In the genomic region with DNA sequence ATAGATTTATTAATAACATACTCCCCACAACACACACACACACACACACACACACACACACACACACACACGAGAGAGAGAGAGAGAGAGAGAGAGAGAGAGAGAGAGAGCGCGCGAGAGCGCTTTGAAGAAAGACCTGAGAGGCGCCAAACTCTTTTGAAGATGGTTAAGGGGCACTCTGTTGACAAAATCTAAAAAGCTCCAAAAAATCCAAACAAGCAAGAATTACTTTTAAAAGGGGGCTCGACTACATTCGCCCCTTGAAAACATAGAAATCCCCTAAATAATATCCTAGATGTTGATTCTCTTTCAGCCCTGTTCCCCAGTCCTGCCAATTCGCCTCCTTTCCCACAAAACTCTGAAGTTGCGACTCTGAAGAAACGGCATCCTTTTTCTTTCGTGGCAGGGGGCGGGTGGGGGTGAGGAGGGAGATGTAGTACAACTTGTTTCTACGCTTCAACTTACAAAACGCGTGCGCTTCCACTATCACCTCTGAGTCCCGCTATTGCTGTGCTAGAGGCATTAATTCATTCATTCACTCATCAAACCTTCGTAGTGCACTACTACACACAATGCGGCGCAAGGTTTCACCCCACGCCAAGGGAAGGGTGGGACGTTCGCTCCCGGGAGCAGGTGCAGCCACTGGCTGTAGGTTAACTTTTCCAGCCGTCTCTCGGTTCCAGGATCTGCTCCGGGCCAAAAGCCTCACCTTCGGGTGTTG, we compare ENCODE assay signal across 8 mouse cellular contexts. TPM values are rescaled to one million over a fixed set of nuclear protein-coding genes. Genes with fewer than 3 reads are reported as not detected.
A peak's percentile ranks its signal among the peaks of the same experiment; 100 is the strongest.
DNase-seq lines count a peak whose midpoint lies in the region; ATAC-seq and TF ChIP-seq lines count a peak whose summit lies in the region.

No protein-coding gene starts in this region.

- no peaks in the 10 kb centered on the region for H3K9me3 ChIP-seq in heart, embryonic 14.5 days (ENCODE audit: control insufficient read depth, low read length)
- H3K9me3 ChIP-seq in ES-E14 (ENCODE audit: control insufficient read depth, insufficient read depth, low read depth, low read length), result no peaks in the 10 kb centered on the region
- H3K9me3 ChIP-seq in forebrain, embryonic 12.5 days, result no peaks in the 10 kb centered on the region
- no peaks in the 10 kb centered on the region for H3K9me3 ChIP-seq in liver, embryonic 15.5 days (replicated peaks)

- in situ Hi-C loops in ES-E14 (cut with MboI; ENCODE audit: low sequenced_read_pairs in 2 of 2, unreplicated experiment in 2 of 2), result no loop called here

- peak overlapping the region; percentile 81 for H3K9ac ChIP-seq in heart, embryonic 14.5 days (ENCODE audit: low read length)
- H3K9ac ChIP-seq in ES-E14 (ENCODE audit: insufficient read depth, low read depth, low read length, poor library complexity, severe bottlenecking), result peak overlapping the region; percentile 84
- H3K9ac ChIP-seq in forebrain, embryonic 12.5 days, result peak overlapping the region; percentile 76
- H3K9ac ChIP-seq in liver, embryonic 15.5 days, result peak overlapping the region; percentile 90

- peaks cover 2 to 18% of the 10 kb centered on the region in 2 experiments; a peak in 2 of 4 replicates for H3K4me1 ChIP-seq in heart, embryonic 14.5 days (ENCODE audit: control insufficient read depth in 2 of 2, insufficient read depth in 2 of 2, low read length in 2 of 2)
- H3K4me1 ChIP-seq in ES-E14 (ENCODE audit: control insufficient read depth in 2 of 2, insufficient read depth in 2 of 2, low read length in 2 of 2, poor library complexity in 1 of 2), result peaks cover 2 to 5% of the 10 kb centered on the region in 2 experiments; a peak in 2 of 4 replicates
- peaks cover 26% of the 10 kb centered on the region for H3K4me1 ChIP-seq in forebrain, embryonic 12.5 days
- peaks cover 46% of the 10 kb centered on the region for H3K4me1 ChIP-seq in liver, embryonic 15.5 days (replicated peaks)

- peak overlapping the region; percentile 74 to 90 for H3K4me3 ChIP-seq in heart, embryonic 14.5 days (ENCODE audit: control insufficient read depth in 1 of 2, insufficient read depth in 1 of 2, low read depth in 1 of 2, low read length in 2 of 2)
- peak overlapping the region; percentile 81 to 98 for H3K4me3 ChIP-seq in ES-E14 (ENCODE audit: insufficient read depth in 1 of 2, low read depth in 1 of 2, low read length in 2 of 2, poor library complexity in 1 of 2, severe bottlenecking in 1 of 2)
- peak overlapping the region; percentile 99 for H3K4me3 ChIP-seq in forebrain, embryonic 12.5 days (replicated peaks)
- peak overlapping the region; percentile 100 for H3K4me3 ChIP-seq in liver, embryonic 15.5 days (replicated peaks)

- H3K36me3 ChIP-seq in heart, embryonic 14.5 days (ENCODE audit: control insufficient read depth, insufficient read depth, low read length), result peaks cover 2% of the 10 kb centered on the region; the same call in 1 of the 2 replicates
- no peaks in the 10 kb centered on the region for H3K36me3 ChIP-seq in ES-E14 (ENCODE audit: control insufficient read depth, insufficient read depth, low read length, poor library complexity, severe bottlenecking)
- H3K36me3 ChIP-seq in forebrain, embryonic 12.5 days (replicated peaks), result no peaks in the 10 kb centered on the region
- H3K36me3 ChIP-seq in liver, embryonic 15.5 days (replicated peaks), result no peaks in the 10 kb centered on the region

- under 1% methylated on average over 29 of the region's 29 CpGs for WGBS in heart, embryonic 14.5 days
- under 1% methylated on average over 29 of the region's 29 CpGs for WGBS in forebrain, embryonic 12.5 days
- under 1% methylated on average over 29 of the region's 29 CpGs for WGBS in liver, embryonic 15.5 days (ENCODE audit: insufficient replicate concordance)

- DNase-seq in heart, postnatal 14 days, result no peak
- peak; percentile 29 for DNase-seq in ES-E14 (ENCODE audit: low read depth, low spot score)
- no peak for DNase-seq in left cerebral cortex, adult 11 months (ENCODE audit: low spot score)
- DNase-seq in layer of hippocampus, postnatal 10 days (ENCODE audit: low spot score in 2 of 2), result no peak
- no peak for DNase-seq in cerebellum, adult 9-10 months

- no peaks in the 10 kb centered on the region for H3K27me3 ChIP-seq in heart, embryonic 14.5 days (ENCODE audit: control insufficient read depth, insufficient read depth, low read length)
- no peaks in the 10 kb centered on the region for H3K27me3 ChIP-seq in forebrain, embryonic 12.5 days
- H3K27me3 ChIP-seq in liver, embryonic 15.5 days, result no peaks in the 10 kb centered on the region

- 0 out of 2 replicates have a peak, but pooled peaks have one; percentile 4 for ATAC-seq in heart, embryonic 14.5 days (ENCODE audit: insufficient number of reproducible peaks, insufficient read depth, low FRiP score, low read depth)
- peak; percentile 40 for ATAC-seq in forebrain, embryonic 12.5 days (ENCODE audit: low FRiP score)
- peak; percentile 50 for ATAC-seq in liver, embryonic 15.5 days (ENCODE audit: insufficient read depth)

- intact Hi-C loops in heart, postnatal 14 days (cut with DNase I), result no loop called here

- peak overlapping the region; percentile 93 for H3K4me2 ChIP-seq in heart, embryonic 14.5 days (ENCODE audit: low read length)
- H3K4me2 ChIP-seq in forebrain, embryonic 12.5 days, result peak overlapping the region; percentile 78
- H3K4me2 ChIP-seq in liver, embryonic 15.5 days, result peak overlapping the region; percentile 98

- H3K27ac ChIP-seq in heart, embryonic 14.5 days (replicated peaks in 1 of 2; ENCODE audit: control insufficient read depth in 1 of 2, insufficient read depth in 1 of 2, low read depth in 2 of 2, low read length in 2 of 2), result peak overlapping the region; percentile 57 to 95
- peak overlapping the region; percentile 59 for H3K27ac ChIP-seq in ES-E14 (ENCODE audit: insufficient read depth, low read depth, low read length, poor library complexity, severe bottlenecking)
- peak overlapping the region; percentile 96 for H3K27ac ChIP-seq in forebrain, embryonic 12.5 days
- H3K27ac ChIP-seq in liver, embryonic 15.5 days (replicated peaks), result peak overlapping the region; percentile 97

TF ChIP-seq in ES-E14, 5 proteins besides CTCF, POLR2A, EP300 and RAD21:
- no peak for TF ChIP-seq HCFC1 (IDR thresholded peaks at IDR 0.05; ENCODE audit: borderline replicate concordance, insufficient read depth, low read length)
- TF ChIP-seq MAFK (IDR thresholded peaks at IDR 0.05; ENCODE audit: insufficient read depth, low read depth, low read length), result no peak
- no peak for TF ChIP-seq ZNF384 (IDR thresholded peaks at IDR 0.05; ENCODE audit: low read depth, low read length)
- TF ChIP-seq ZC3H11A (IDR thresholded peaks at IDR 0.05; ENCODE audit: borderline replicate concordance, low read depth, low read length), result no peak
- no peak for TF ChIP-seq CHD2 (IDR thresholded peaks at IDR 0.05; ENCODE audit: low read depth, low read length)

RNA-seq across cellular contexts. Expression of a gene that starts 1.5 kb away (rescaled TPM):
- 8.2 and 8.9 TPM in 2 replicates for polyA plus RNA-seq in heart, embryonic 14.5 days (2014; fragmentation: Nextera tagmentation; extraction: Ambion mirVana)
- 10 to 100 TPM; 45.8 to 51.6 TPM for total RNA-seq in heart, postnatal 14 days (2021)
- 29.7 and 35.1 TPM in 2 replicates for total RNA-seq in ES-E14 (2012; rRNA removed)
- polyA plus RNA-seq in forebrain, embryonic 12.5 days (2016; fragmentation: Nextera tagmentation; extraction: Ambion mirVana), result 26.0 and 29.5 TPM in 2 replicates
- polyA plus RNA-seq in liver, embryonic 15.5 days (2015; fragmentation: Nextera tagmentation; extraction: Ambion mirVana), result 2.5 and 3.0 TPM in 2 replicates
- total RNA-seq in layer of hippocampus, postnatal 10 days (2021), result 100 to 1,000 TPM; 119 to 127 TPM
